Mouse (Mus musculus) lung, embryonic 14.5 days (tissue): ENCODE measurements around the gene Rgs14. TPM values are rescaled to one million over a fixed set of nuclear protein-coding genes. Genes with fewer than 3 reads are reported as not detected.

Source experiments
- ATAC-seq: fragments of 200-750 bp; cut with Nextera tagmentation; 2 replicates; pipeline ENCODE4 v1.8.0; 2017; ENCODE audit warnings: mild to moderate bottlenecking, moderate TSS enrichment, moderate library complexity; ENCODE audit not compliant: insufficient read depth
- DNase-seq: peaks from one replicate; pipeline ENCODE4 v3.0.0-alpha.2; 2015
- H3K27ac ChIP-seq: fragments of 300-500 bp; sonication (generic); 2 replicates; pipeline ENCODE4 v1.5.1; 2014; ENCODE audit warnings: low read depth, mild to moderate bottlenecking, moderate library complexity
- H3K27me3 ChIP-seq: fragments of 300-500 bp; sonication (generic); 2 replicates; pipeline ENCODE4 v1.6.1; 2014; ENCODE audit warnings: low read length, control low read depth; ENCODE audit not compliant: insufficient read depth
- H3K36me3 ChIP-seq: fragments of 300-500 bp; sonication (generic); 2 replicates; pipeline ENCODE4 v1.6.1; 2014; ENCODE audit warnings: control low read depth; ENCODE audit not compliant: insufficient read depth
- H3K4me1 ChIP-seq: fragments of 300-500 bp; sonication (generic); 2 replicates; pipeline ENCODE4 v1.6.1; 2014; ENCODE audit warnings: antibody characterized with exemption, control low read depth; ENCODE audit not compliant: insufficient read depth
- H3K4me2 ChIP-seq: fragments of 300-500 bp; sonication (generic); 2 replicates; pipeline ENCODE4 v1.6.1; 2014; ENCODE audit warnings: mild to moderate bottlenecking
- H3K4me3 ChIP-seq: fragments of 300-500 bp; sonication (generic); 2 replicates; pipeline ENCODE4 v1.5.1; 2014; ENCODE audit warnings: low read depth, low read length
- H3K9ac ChIP-seq: fragments of 300-500 bp; sonication (generic); 2 replicates; pipeline ENCODE4 v1.6.1; 2014
- H3K9me3 ChIP-seq: fragments of 300-500 bp; sonication (generic); 2 replicates; pipeline ENCODE4 v1.6.1; 2016; ENCODE audit warnings: low read depth, low read length, control low read depth
- CTCF ChIP-seq: IDR thresholded peaks from 2 replicates; pipeline ENCODE4 v1.5.1; 2016; ENCODE audit warnings: antibody characterized with exemption, low read depth
- WGBS: fragments of 180-500 bp; shearing (Covaris S2); extraction: QIAGEN DNeasy Blood & Tissue Kit; methylation state at CpG from one replicate; pipeline ENCODE4 v1.1.7; 2014; 5-methylcytosine and 5-hydroxymethylcytosine counted together
- polyA plus RNA-seq: library from polyadenylated mRNA; unstranded; fragments of >200 nt; fragmentation: Nextera tagmentation; extraction: Ambion mirVana; gene quantifications from 2 replicates; pipeline ENCODE4 v1.2.1, GENCODE M21; 2014

The Rgs14 gene
- polyA plus RNA-seq, 1 experiment from 2014 or later, result 1.0 TPM

- ATAC-seq, result no peak
- Histone ChIP-seq H3K27me3 (peaks cover 7% of the 10 kb centered on the region), H3K4me3 (no peak within 1 kb of the TSS), H3K4me1 (no peaks in the 10 kb centered on the region), H3K9ac (no peak within 1 kb of the TSS), H3K36me3 (no peaks in the 10 kb centered on the region), H3K4me2 (no peak within 1 kb of the TSS), H3K27ac (no peak within 1 kb of the TSS), H3K9me3 (no peaks in the 10 kb centered on the region)
- no peak for DNase-seq
- TF ChIP-seq CTCF, result no peak
- WGBS, result 83% methylated on average over 10 of the region's 10 CpGs
These were observed 57.1 kb downstream of the Rgs14 start, which contains the start of gene F12 for GRCm38 (mm10) chr13:55426613-55427012. Gene F12 (minus strand): TSS chr13:55426793.

DNA sequence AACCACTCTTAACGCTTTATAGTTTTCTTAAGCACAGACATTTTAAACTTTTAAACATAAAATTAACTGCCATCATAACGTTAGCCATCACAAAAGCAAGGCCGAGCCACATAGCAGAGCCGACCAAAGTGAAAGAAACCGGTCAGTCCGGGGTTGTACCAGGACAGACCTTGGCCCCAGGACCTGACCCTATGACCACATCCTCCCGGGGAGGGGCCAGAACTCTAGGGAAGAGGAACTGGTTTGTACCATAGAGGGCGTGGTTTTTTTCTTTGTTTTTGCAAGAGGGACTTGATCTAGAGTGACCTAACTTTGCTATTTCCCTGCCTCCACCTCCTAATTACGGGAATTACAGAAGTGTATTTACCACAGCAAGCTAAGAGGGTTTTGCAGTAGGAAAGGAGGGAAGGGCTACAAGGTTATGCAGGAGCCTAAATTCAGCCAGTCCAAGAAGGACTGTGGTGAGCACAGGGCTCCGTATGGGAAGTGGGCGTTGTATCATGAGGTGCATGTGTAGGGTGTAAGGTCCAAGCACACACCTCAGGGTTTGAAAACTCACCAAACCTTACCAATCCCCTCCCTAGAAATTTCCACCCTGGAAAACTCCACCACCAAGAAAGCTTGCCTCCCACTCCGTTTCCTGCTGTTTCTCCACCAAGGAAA, 59.8 kb downstream of the Rgs14 start:
- Histone ChIP-seq H3K36me3 (no peaks in the 10 kb centered on the region), H3K4me3 (no peak overlapping the region), H3K4me2 (no peak overlapping the region), H3K4me1 (no peaks in the 10 kb centered on the region), H3K27ac (no peak overlapping the region), H3K27me3 (no peaks in the 10 kb centered on the region), H3K9me3 (no peaks in the 10 kb centered on the region), H3K9ac (no peak overlapping the region)
- no peak for TF ChIP-seq CTCF
- 61% methylated on average over 12 of the region's 12 CpGs for WGBS
- ATAC-seq (no peak), DNase-seq (no peak)

- Histone ChIP-seq H3K27ac (no peak overlapping the region), H3K9me3 (no peaks in the 10 kb centered on the region), H3K4me1 (no peaks in the 10 kb centered on the region), H3K4me2 (no peak overlapping the region), H3K27me3 (no peaks in the 10 kb centered on the region), H3K9ac (no peak overlapping the region), H3K36me3 (no peaks in the 10 kb centered on the region), H3K4me3 (no peak overlapping the region)
- 88% methylated on average over 2 of the region's 2 CpGs for WGBS
- no peak for DNase-seq
- ATAC-seq, result no peak
- no peak for TF ChIP-seq CTCF
These were observed 61.0 kb downstream of the Rgs14 start for GRCm38 (mm10) chr13:55430566-55430965.

- DNase-seq (no peak), ATAC-seq (no peak)
- no peak overlapping the region for H3K4me2 ChIP-seq
- WGBS, result 60% methylated on average over 10 of the region's 10 CpGs
- no peak overlapping the region for H3K9ac ChIP-seq
- TF ChIP-seq CTCF, result no peak
- no peaks in the 10 kb centered on the region for H3K36me3 ChIP-seq
- H3K4me1 ChIP-seq, result no peaks in the 10 kb centered on the region
- H3K9me3 ChIP-seq, result no peaks in the 10 kb centered on the region
- H3K27me3 ChIP-seq, result no peaks in the 10 kb centered on the region
- no peak overlapping the region for H3K27ac ChIP-seq
- no peak overlapping the region for H3K4me3 ChIP-seq
These were observed 62.6 kb downstream of the Rgs14 start for GRCm38 (mm10) chr13:55431889-55432685.

Other genes starting within 250 kb of the Rgs14 start
- gene Gm17617, start 236.2 kb upstream of the Rgs14 start, polyA plus RNA-seq, result not detected in 2 replicates
- gene Fgfr4, start 217.1 kb upstream of the Rgs14 start, polyA plus RNA-seq, result 14.6 and 17.3 TPM in 2 replicates
- 70.0 and 80.7 TPM in 2 replicates for gene Nsd1, start 159.9 kb upstream of the Rgs14 start, polyA plus RNA-seq
- 546 and 576 TPM in 2 replicates for gene Prelid1, start 49.2 kb upstream of the Rgs14 start, polyA plus RNA-seq
- gene Rab24, start 47.8 kb upstream of the Rgs14 start, polyA plus RNA-seq, result 74.1 and 80.9 TPM in 2 replicates
- gene Mxd3, start 39.9 kb upstream of the Rgs14 start, polyA plus RNA-seq, result 45.6 and 46.2 TPM in 2 replicates
- gene Lman2, start 6.9 kb upstream of the Rgs14 start, polyA plus RNA-seq, result 105 and 106 TPM in 2 replicates
- not detected in 2 replicates for gene Slc34a1, start 28.5 kb downstream of the Rgs14 start, polyA plus RNA-seq
- gene Pfn3, start 45.5 kb downstream of the Rgs14 start, polyA plus RNA-seq, result not detected in 2 replicates
- not detected in 2 replicates for gene F12, start 57.1 kb downstream of the Rgs14 start, polyA plus RNA-seq
- 64.3 and 71.0 TPM in 2 replicates for gene Grk6, start 75.3 kb downstream of the Rgs14 start, polyA plus RNA-seq
- 0.46 and 0.53 TPM in 2 replicates for gene Prr7, start 94.5 kb downstream of the Rgs14 start, polyA plus RNA-seq
- 135 and 153 TPM in 2 replicates for gene Dbn1, start 118.4 kb downstream of the Rgs14 start, polyA plus RNA-seq
- gene Pdlim7, start 143.9 kb downstream of the Rgs14 start, polyA plus RNA-seq, result 185 and 199 TPM in 2 replicates
- gene Dok3, start 159.6 kb downstream of the Rgs14 start, polyA plus RNA-seq, result 2.0 and 2.6 TPM in 2 replicates
- 74.8 and 75.5 TPM in 2 replicates for gene Ddx41, start 166.9 kb downstream of the Rgs14 start, polyA plus RNA-seq
- 33.4 and 38.4 TPM in 2 replicates for gene Fam193b, start 201.4 kb downstream of the Rgs14 start, polyA plus RNA-seq
- 69.7 and 76.5 TPM in 2 replicates for gene Tmed9, start 204.0 kb downstream of the Rgs14 start, polyA plus RNA-seq
- 16.3 and 22.1 TPM in 2 replicates for gene B4galt7, start 230.2 kb downstream of the Rgs14 start, polyA plus RNA-seq